Mouse (Mus musculus) limb, embryonic 14.5 days (tissue): Measurements from ENCODE around the gene Arhgef12. TPM values are rescaled to one million over a fixed set of nuclear protein-coding genes. Genes with fewer than 3 reads are reported as not detected.

Experiments used
- ATAC-seq: fragments of 200-750 bp; cut with Nextera tagmentation; 2 replicates; pipeline ENCODE4 v1.8.0; 2017; ENCODE audit warnings: low read depth, moderate number of reproducible peaks, moderate TSS enrichment; ENCODE audit not compliant: low FRiP score
- DNase-seq: peaks from one replicate; pipeline ENCODE4 v3.0.0-alpha.2; 2015; ENCODE audit warnings: low spot score
- H3K27ac ChIP-seq: fragments of 300-500 bp; sonication (generic); replicated peaks from 2 replicates; pipeline ENCODE4 v1.5.1; 2014; ENCODE audit warnings: low read depth, mild to moderate bottlenecking, low read length, moderate library complexity, mixed read lengths
- H3K27me3 ChIP-seq: fragments of 300-500 bp; sonication (generic); 2 replicates; pipeline ENCODE4 v1.6.1; 2014; ENCODE audit warnings: low read length, mixed read lengths; ENCODE audit not compliant: control insufficient read depth, insufficient read depth
- H3K36me3 ChIP-seq: fragments of 300-500 bp; sonication (generic); 2 replicates; pipeline ENCODE4 v1.6.1; 2014; ENCODE audit warnings: mild to moderate bottlenecking, low read length, moderate library complexity, mixed read lengths; ENCODE audit not compliant: control insufficient read depth, insufficient read depth
- H3K4me1 ChIP-seq: fragments of 300-500 bp; sonication (generic); 2 replicates; pipeline ENCODE4 v1.6.1; 2014; ENCODE audit warnings: antibody characterized with exemption, low read length, mixed read lengths; ENCODE audit not compliant: control insufficient read depth, insufficient read depth
- H3K4me2 ChIP-seq: fragments of 300-500 bp; sonication (generic); replicated peaks from 2 replicates; pipeline ENCODE4 v1.6.1; 2014; ENCODE audit warnings: low read depth, mild to moderate bottlenecking, low read length, moderate library complexity; ENCODE audit not compliant: severe bottlenecking
- H3K4me3 ChIP-seq: fragments of 300-500 bp; sonication (generic); replicated peaks from 2 replicates; pipeline ENCODE4 v1.5.1; 2014; ENCODE audit warnings: low read length
- H3K9ac ChIP-seq: fragments of 300-500 bp; sonication (generic); 2 replicates; pipeline ENCODE4 v1.6.1; 2014; ENCODE audit warnings: mild to moderate bottlenecking, low read depth, low read length, moderate library complexity; ENCODE audit not compliant: severe bottlenecking
- H3K9me3 ChIP-seq: fragments of 300-500 bp; sonication (generic); 2 replicates; pipeline ENCODE4 v1.6.1; 2016; ENCODE audit warnings: low read length; ENCODE audit not compliant: control insufficient read depth
- POLR2A ChIP-seq: fragments of 200-500 bp; IDR thresholded peaks from 2 replicates; pipeline ENCODE4 v1.8.0; 2012; ENCODE audit warnings: inconsistent platforms, mild to moderate bottlenecking, moderate library complexity, borderline replicate concordance; ENCODE audit not compliant: insufficient read depth, insufficient read length; ENCODE audit errors: extremely low read depth
- WGBS: fragments of 180-500 bp; shearing (Covaris S2); extraction: QIAGEN DNeasy Blood & Tissue Kit; methylation state at CpG from one replicate; pipeline ENCODE4 v1.1.7; 2014; 5-methylcytosine and 5-hydroxymethylcytosine counted together
- polyA plus RNA-seq, 2 experiments: library from polyadenylated mRNA; depleted of rRNA in 1 of 2; stranded (reverse) in 1 of 2; unstranded in 1 of 2; fragments of >200 nt; fragmentation: Nextera tagmentation in 1 of 2; extraction: Ambion mirVana in 1 of 2; gene quantifications; 2 replicates each; pipeline versions ENCODE4 v1.2.1 to v1.2.3; 2012 to 2014

The Arhgef12 gene
- polyA plus RNA-seq, 2 experiments: 15.7 to 26.1 TPM

DNA sequence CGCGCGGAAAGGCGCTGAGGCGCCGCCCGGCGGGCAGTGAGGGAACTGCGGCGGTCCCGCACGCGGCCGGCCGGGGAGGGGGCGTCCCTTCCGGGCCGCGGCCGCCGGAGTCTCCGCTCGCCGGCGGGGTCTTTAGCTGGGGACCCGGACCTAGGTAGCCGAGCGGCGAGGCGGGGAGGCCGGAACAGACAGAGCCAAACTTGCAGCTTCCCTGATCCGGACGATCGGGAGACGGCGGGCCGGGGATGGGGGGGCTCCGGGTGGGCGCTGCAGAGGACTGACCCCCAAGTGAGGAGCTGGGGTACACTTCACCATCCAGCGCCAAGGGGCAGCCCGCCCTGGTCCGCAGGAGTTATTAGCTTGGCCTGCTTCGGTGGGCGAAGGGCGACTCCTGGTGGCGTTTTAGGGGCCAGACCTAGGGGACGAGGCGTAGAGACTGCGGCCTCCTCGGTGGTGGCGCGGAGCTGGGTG is 162.5 kb downstream of the Arhgef12 start:
- no peaks in the 10 kb centered on the region for H3K9me3 ChIP-seq
- 2% methylated on average over 47 of the region's 52 CpGs for WGBS
- peak overlapping the region; percentile 81 for H3K9ac ChIP-seq
- peaks cover 9% of the 10 kb centered on the region for H3K27me3 ChIP-seq
- ATAC-seq (peak; percentile 91), DNase-seq (peak; percentile 86)
- peak overlapping the region; percentile 99 for H3K4me2 ChIP-seq
- peaks cover 7% of the 10 kb centered on the region for H3K4me1 ChIP-seq
- TF ChIP-seq POLR2A: no peak
- H3K4me3 ChIP-seq: peak overlapping the region; percentile 73
- H3K36me3 ChIP-seq: no peaks in the 10 kb centered on the region
- H3K27ac ChIP-seq: no peak overlapping the region

DNA sequence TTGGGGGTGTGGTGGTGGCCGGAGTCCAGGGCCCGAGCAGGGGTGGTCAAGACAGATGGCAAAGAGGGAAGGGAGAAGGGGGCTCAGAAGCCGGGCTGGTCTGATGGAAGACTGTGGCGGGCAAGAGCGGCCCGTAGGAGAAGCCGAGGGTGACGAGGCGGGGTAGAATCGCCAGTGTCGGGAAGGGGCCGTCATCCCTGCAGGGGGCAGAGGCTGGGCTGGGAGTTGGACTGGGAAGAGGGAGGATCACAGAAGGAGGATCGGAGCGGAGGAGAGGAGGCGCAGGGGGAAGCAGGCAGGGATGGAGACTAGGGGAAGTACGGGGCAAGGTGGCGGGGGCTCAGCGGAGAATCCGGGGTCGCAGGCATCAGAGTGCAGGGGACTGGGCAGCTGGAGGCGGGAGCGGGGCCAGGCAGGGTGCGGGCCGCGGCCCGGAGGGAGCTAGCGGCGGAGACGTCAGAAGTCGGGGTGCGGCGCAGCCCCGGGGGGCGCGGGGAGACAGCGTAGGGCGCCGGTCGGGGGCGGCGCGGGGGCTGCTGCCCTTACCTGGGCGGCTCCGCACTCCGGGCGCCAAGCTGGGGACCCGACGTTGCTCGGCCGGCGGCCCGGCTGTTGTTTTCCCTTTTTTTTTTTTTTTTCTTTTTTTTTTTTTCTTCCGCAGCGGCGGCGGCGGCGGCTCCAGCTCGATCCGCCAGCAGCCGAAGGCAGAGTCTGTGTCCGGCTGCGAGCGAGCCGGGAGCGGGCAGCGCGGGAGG is 163.1 kb downstream of the Arhgef12 start, which contains the start of gene Grik4:
Gene Grik4 (minus strand): TSS at position 713 of the 755 bp plus-strand sequence.
- ATAC-seq (0 out of 2 replicates have a peak, but pooled peaks have one; percentile 13), DNase-seq (no peak)
- Histone ChIP-seq H3K4me1 (peaks cover 7% of the 10 kb centered on the region), H3K4me3 (peak within 1 kb of the TSS; percentile 73), H3K4me2 (peak within 1 kb of the TSS; percentile 99), H3K9me3 (no peaks in the 10 kb centered on the region), H3K36me3 (no peaks in the 10 kb centered on the region), H3K27me3 (peaks cover 9% of the 10 kb centered on the region), H3K9ac (peak within 1 kb of the TSS; percentile 81), H3K27ac (no peak within 1 kb of the TSS)
- under 1% methylated on average over 38 of the region's 68 CpGs for WGBS
- TF ChIP-seq POLR2A: no peak

- 7% methylated on average over 9 of the region's 9 CpGs for WGBS
- Histone ChIP-seq H3K4me2 (peak overlapping the region; percentile 99), H3K27ac (no peak overlapping the region), H3K36me3 (no peaks in the 10 kb centered on the region), H3K9me3 (no peaks in the 10 kb centered on the region), H3K4me1 (peaks cover 7% of the 10 kb centered on the region), H3K27me3 (peaks cover 9% of the 10 kb centered on the region), H3K9ac (no peak overlapping the region), H3K4me3 (peak overlapping the region; percentile 73)
- DNase-seq: no peak
- TF ChIP-seq POLR2A: no peak
- ATAC-seq: no peak
These were observed 163.9 kb downstream of the Arhgef12 start for GRCm38 (mm10) chr9:42943057-42943529.

DNA sequence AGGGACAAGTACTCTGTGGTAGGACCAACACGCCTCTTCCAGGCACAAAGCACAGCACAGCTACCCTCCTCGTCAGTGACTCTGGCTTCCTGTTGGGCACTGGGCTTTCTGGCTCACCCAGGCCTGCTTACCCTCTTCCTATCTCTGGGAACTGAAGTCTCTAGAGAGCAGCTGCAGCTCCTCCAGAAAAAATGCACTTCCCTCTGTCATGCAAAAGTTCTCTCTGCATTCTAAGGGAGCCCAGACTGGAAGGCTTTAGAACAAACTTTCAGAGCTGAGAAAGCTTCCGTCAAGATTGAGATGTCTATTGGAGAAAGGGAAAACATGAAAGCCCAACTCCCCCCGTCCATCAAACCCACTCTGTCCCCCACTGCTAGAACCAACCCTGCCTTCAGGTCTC is 164.9 kb downstream of the Arhgef12 start:
- DNase-seq: no peak
- Histone ChIP-seq H3K27me3 (peaks cover 9% of the 10 kb centered on the region), H3K4me2 (0 out of 2 replicates have a peak overlapping the region, but pooled peaks have one; percentile 99), H3K4me3 (no peak overlapping the region), H3K36me3 (no peaks in the 10 kb centered on the region), H3K9me3 (no peaks in the 10 kb centered on the region), H3K4me1 (peaks cover 7% of the 10 kb centered on the region), H3K27ac (no peak overlapping the region), H3K9ac (no peak overlapping the region)
- WGBS: 63% methylated on average over 4 of the region's 4 CpGs
- ATAC-seq: no peak
- no peak for TF ChIP-seq POLR2A

DNA sequence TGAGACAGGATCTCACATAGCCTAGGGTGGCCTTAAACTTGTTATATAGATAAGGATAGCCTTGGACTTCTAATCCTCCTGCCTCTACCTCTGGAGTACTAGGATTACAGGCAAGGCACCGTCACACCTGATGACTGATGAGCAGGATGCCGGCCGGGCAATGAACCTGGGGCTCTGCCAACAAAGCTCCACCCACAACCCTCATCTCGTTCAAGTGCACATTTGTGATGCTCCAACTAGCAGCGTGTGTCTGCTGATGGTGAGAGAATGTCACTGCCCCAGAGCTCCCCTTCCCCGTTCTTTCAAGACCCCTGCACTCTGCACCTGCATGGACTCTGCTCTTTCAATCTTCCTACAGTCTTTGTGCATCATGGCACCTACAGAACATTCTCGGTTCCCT is 174.9 kb downstream of the Arhgef12 start:
- H3K36me3 ChIP-seq: no peaks in the 10 kb centered on the region
- H3K9ac ChIP-seq: no peak overlapping the region
- no peak overlapping the region for H3K27ac ChIP-seq
- DNase-seq (no peak), ATAC-seq (no peak)
- 55% methylated on average over 7 of the region's 7 CpGs for WGBS
- no peaks in the 10 kb centered on the region for H3K27me3 ChIP-seq
- no peak overlapping the region for H3K4me3 ChIP-seq
- no peak overlapping the region for H3K4me2 ChIP-seq
- no peaks in the 10 kb centered on the region for H3K4me1 ChIP-seq
- H3K9me3 ChIP-seq: no peaks in the 10 kb centered on the region
- TF ChIP-seq POLR2A: no peak
